Mouse (Mus musculus): ENCODE measurements around the gene Add2. TPM values are rescaled to one million over a fixed set of nuclear protein-coding genes. Genes with fewer than 3 reads are reported as not detected.

The Add2 gene
- polyA plus RNA-seq, 1 experiment from 2014 or later = 130 TPM

- ATAC-seq (ENCODE audit: low FRiP score) = no peak
- Histone ChIP-seq H3K36me3 (no peaks in the 10 kb centered on the region), H3K4me3 (replicated peaks) (no peak overlapping the region), H3K4me1 (no peaks in the 10 kb centered on the region), H3K4me2 (no peak overlapping the region), H3K9ac (replicated peaks) (no peak overlapping the region), H3K9me3 (replicated peaks) (no peaks in the 10 kb centered on the region), H3K27me3 (replicated peaks) (no peaks in the 10 kb centered on the region), H3K27ac (replicated peaks) (no peak overlapping the region)
- 85% methylated on average over 4 of the region's 4 CpGs for WGBS
These were observed 140.7 kb downstream of the Add2 start for GRCm38 (mm10) chr6:86169166-86169565.

Other genes with a start within 250 kb of the Add2 start
- gene Nat8f6, start 207.7 kb upstream of the Add2 start, polyA plus RNA-seq (2015; fragmentation: Nextera tagmentation; extraction: Ambion mirVana) = not detected in 2 replicates
- 0.20 TPM in 1 of 2 replicates, not detected in the other for gene Nat8f5, start 207.7 kb upstream of the Add2 start, polyA plus RNA-seq (2015; fragmentation: Nextera tagmentation; extraction: Ambion mirVana)
- gene Nat8, start 196.6 kb upstream of the Add2 start, polyA plus RNA-seq (2015; fragmentation: Nextera tagmentation; extraction: Ambion mirVana) = 0.32 TPM in 1 of 2 replicates, not detected in the other
- gene Nat8f2, start 159.5 kb upstream of the Add2 start, polyA plus RNA-seq (2015; fragmentation: Nextera tagmentation; extraction: Ambion mirVana) = 0.05 TPM in 1 of 2 replicates, not detected in the other
- 4.5 and 4.8 TPM in 2 replicates for gene Nat8f4, start 123.8 kb upstream of the Add2 start, polyA plus RNA-seq (2015; fragmentation: Nextera tagmentation; extraction: Ambion mirVana)
- 50.5 and 52.4 TPM in 2 replicates for gene Tprkb, start 116.8 kb upstream of the Add2 start, polyA plus RNA-seq (2015; fragmentation: Nextera tagmentation; extraction: Ambion mirVana)
- gene Nat8f1, start 113.0 kb upstream of the Add2 start, polyA plus RNA-seq (2015; fragmentation: Nextera tagmentation; extraction: Ambion mirVana) = 17.5 and 21.6 TPM in 2 replicates
- 47.8 and 55.0 TPM in 2 replicates for gene Dusp11, start 67.0 kb upstream of the Add2 start, polyA plus RNA-seq (2015; fragmentation: Nextera tagmentation; extraction: Ambion mirVana)
- not detected in 2 replicates for gene Figla, start 12.5 kb upstream of the Add2 start, polyA plus RNA-seq (2015; fragmentation: Nextera tagmentation; extraction: Ambion mirVana)
- gene Tgfa, start 166.5 kb downstream of the Add2 start, polyA plus RNA-seq (2015; fragmentation: Nextera tagmentation; extraction: Ambion mirVana) = 16.7 and 18.6 TPM in 2 replicates